ENCODE assay signal across 8 mouse cellular contexts in the genomic region with DNA sequence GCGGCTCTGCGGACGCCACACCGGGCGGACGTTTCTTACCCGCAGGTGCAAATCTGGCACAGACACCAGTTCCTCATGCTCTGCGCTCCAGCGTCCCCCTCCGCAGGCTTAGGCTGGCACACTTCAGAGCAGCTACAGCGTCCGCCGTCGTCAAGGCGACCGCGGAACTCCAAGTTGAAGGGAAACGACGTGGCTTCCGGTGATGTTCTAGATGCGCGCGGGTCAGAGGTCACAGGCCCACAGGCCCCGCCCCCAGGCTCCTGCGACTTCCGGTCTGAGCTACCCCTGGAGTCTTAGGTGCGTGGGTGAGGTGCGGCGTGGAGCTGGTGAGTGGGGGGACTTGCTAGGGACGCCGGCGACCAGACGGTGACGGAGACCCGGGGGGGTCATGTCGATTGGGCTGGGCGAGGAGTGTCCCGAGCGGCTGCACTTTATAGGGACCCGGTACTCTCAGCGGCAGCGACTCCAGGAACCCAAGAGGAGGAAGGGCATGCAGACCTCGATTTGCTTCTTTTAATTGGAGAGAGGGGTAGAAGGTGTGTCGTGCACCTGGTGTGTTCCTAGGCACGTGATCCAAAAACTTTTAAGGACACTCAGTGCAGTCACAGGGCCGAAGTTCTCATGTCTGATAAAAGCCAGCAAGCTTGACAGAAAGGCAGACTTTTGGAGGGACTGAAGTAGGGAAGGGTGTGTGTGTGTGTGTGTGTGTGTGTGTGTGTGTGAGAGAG. TPM values are rescaled to one million over a fixed set of nuclear protein-coding genes. Genes with fewer than 3 reads are reported as not detected.
DNase-seq lines count a peak whose midpoint lies in the region; ATAC-seq lines count a peak whose summit lies in the region.

Gene Saxo2 (minus strand): TSS at position 176 of the 728 bp plus-strand sequence.
Gene Efl1 (plus strand): TSS at position 262 of the 728 bp plus-strand sequence.

- H3K4me1 ChIP-seq in intestine, embryonic 14.5 days (replicated peaks; ENCODE audit: control insufficient read depth, insufficient read depth, low read length): peaks cover 7% of the 10 kb centered on the region; the same call in 1 of the 2 replicates

- H3K9me3 ChIP-seq in intestine, embryonic 14.5 days (ENCODE audit: control insufficient read depth, low read length): no peaks in the 10 kb centered on the region

- H3K9ac ChIP-seq in intestine, embryonic 14.5 days (ENCODE audit: low read length): peak within 1 kb of the TSS; percentile 64

- peak; percentile 95 to 98 for DNase-seq in adrenal gland, adult (ENCODE audit: inconsistent age in 2 of 2, low spot score in 1 of 2)
- DNase-seq in embryo, embryonic 10.5 days (ENCODE audit: low spot score): peak; percentile 97
- DNase-seq in gastrocnemius, postnatal 25 days: peak; percentile 90
- peak; percentile 95 for DNase-seq in intestine, embryonic 14.5 days (ENCODE audit: low spot score)
- DNase-seq in left cerebral cortex, postnatal 14 days (ENCODE audit: low spot score in 2 of 2): peak; percentile 98 to 99
- DNase-seq in mesoderm, embryonic 11.5 days (ENCODE audit: low read depth, low spot score): peak; percentile 94
- DNase-seq in right cerebral cortex, postnatal 36 days (ENCODE audit: low spot score in 2 of 2): peak; percentile 97 to 98
- DNase-seq in yolk sac, embryonic 10.5 days (ENCODE audit: low spot score): peak; percentile 92

- H3K27ac ChIP-seq in intestine, embryonic 14.5 days (ENCODE audit: low read depth): 0 out of 2 replicates have a peak within 1 kb of the TSS, but pooled peaks have one; percentile 6

- H3K4me3 ChIP-seq in intestine, embryonic 14.5 days (ENCODE audit: low read depth, low read length): peak within 1 kb of the TSS; percentile 58

- ATAC-seq in intestine, embryonic 14.5 days (replicated peaks; ENCODE audit: low FRiP score, low TSS enrichment, low read depth): peak; percentile 97

- peaks cover 17% of the 10 kb centered on the region; the same call in 1 of the 2 replicates for H3K36me3 ChIP-seq in intestine, embryonic 14.5 days (ENCODE audit: control insufficient read depth, insufficient read depth, low read length)

- under 1% methylated on average over 46 of the region's 46 CpGs for WGBS in intestine, embryonic 14.5 days

- peak within 1 kb of the TSS; percentile 59 for H3K4me2 ChIP-seq in intestine, embryonic 14.5 days (ENCODE audit: low read length)

- H3K27me3 ChIP-seq in intestine, embryonic 14.5 days (replicated peaks; ENCODE audit: control insufficient read depth, insufficient read depth, low read length): no peaks in the 10 kb centered on the region

- intact Hi-C loops in left cerebral cortex, postnatal 14 days (cut with DNase I): loop anchor here (10.0 kb wide), 1 partner anchor 144 kb away; no protein-coding TSS in a partner anchor

RNA-seq across cellular contexts. Expression of gene Saxo2, which starts in this region (rescaled TPM):
- total RNA-seq in gastrocnemius, postnatal 25 days (2021): 1 to 10 TPM; 1.3 to 1.9 TPM
- 5.9 and 6.1 TPM in 2 replicates for polyA plus RNA-seq in intestine, embryonic 14.5 days (2014; fragmentation: Nextera tagmentation; extraction: Ambion mirVana)
- total RNA-seq in left cerebral cortex, postnatal 14 days (2021): 10 to 100 TPM in 1 of 2 experiments, 1 to 10 TPM in 1; 9.8 to 16.5 TPM

RNA-seq across cellular contexts. Expression of gene Efl1, which starts in this region (rescaled TPM):
- 1 to 10 TPM; 6.7 to 7.4 TPM for total RNA-seq in gastrocnemius, postnatal 25 days (2021)
- polyA plus RNA-seq in intestine, embryonic 14.5 days (2014; fragmentation: Nextera tagmentation; extraction: Ambion mirVana): 31.0 and 32.3 TPM in 2 replicates
- total RNA-seq in left cerebral cortex, postnatal 14 days (2021): 10 to 100 TPM; 18.0 to 19.5 TPM

Comparison
In these comparisons a context has a peak if more than half of its experiments do, and no peak if none do; other contexts are left out.
1. Peak in every context shown above with its lines: DNase-seq, ATAC-seq, H3K4me3 ChIP-seq and H3K27ac ChIP-seq.